Mouse (Mus musculus) ES-Bruce4 (cell line): ENCODE data around the gene Hfe. TPM values are rescaled to one million over a fixed set of nuclear protein-coding genes. Genes with fewer than 3 reads are reported as not detected.
"Not testable (repeated sequence)": the region's sequence is repeated elsewhere in the genome, so short reads cannot be mapped to it uniquely, and the experiment has no call there.

Experiments
- H3K27ac ChIP-seq: 2 replicates; pipeline ENCODE4 v1.5.1; 2012; ENCODE audit warnings: low read length, inconsistent platforms; ENCODE audit not compliant: insufficient read depth
- H3K27me3 ChIP-seq: 2 replicates; pipeline ENCODE4 v1.6.1; 2012; ENCODE audit warnings: mild to moderate bottlenecking, low read length, inconsistent platforms; ENCODE audit not compliant: control insufficient read depth, poor library complexity, insufficient read depth, severe bottlenecking
- H3K36me3 ChIP-seq: 2 replicates; pipeline ENCODE4 v1.6.1; 2012; ENCODE audit warnings: inconsistent platforms, mild to moderate bottlenecking, low read length, moderate library complexity; ENCODE audit not compliant: control insufficient read depth, poor library complexity, insufficient read depth, severe bottlenecking
- H3K4me1 ChIP-seq: one replicate; pipeline ENCODE4 v1.8.1; 2011; ENCODE audit warnings: low read length; ENCODE audit not compliant: control insufficient read depth, insufficient read depth
- H3K4me3 ChIP-seq: 2 replicates; pipeline ENCODE4 v1.5.1; 2011; ENCODE audit warnings: low read depth, mild to moderate bottlenecking, low read length
- H3K9ac ChIP-seq: 2 replicates; pipeline ENCODE4 v1.6.1; 2012; ENCODE audit warnings: low read depth, mild to moderate bottlenecking, inconsistent platforms; ENCODE audit not compliant: poor library complexity, severe bottlenecking
- H3K9me3 ChIP-seq: replicated peaks from 2 replicates; pipeline ENCODE4 v1.6.1; 2012; ENCODE audit warnings: mild to moderate bottlenecking, low read length, inconsistent platforms; ENCODE audit not compliant: control insufficient read depth, poor library complexity, insufficient read depth, severe bottlenecking
- CTCF ChIP-seq: IDR thresholded peaks from one replicate; pipeline ENCODE4 v1.8.1; 2011; ENCODE audit warnings: low read depth, low read length
- EP300 ChIP-seq: IDR thresholded peaks from 2 replicates; pipeline ENCODE4 v1.6.1; 2011; ENCODE audit warnings: low read depth, low read length; ENCODE audit not compliant: insufficient read depth
- POLR2A ChIP-seq: IDR thresholded peaks from one replicate; pipeline ENCODE4 v1.8.1; 2011; ENCODE audit warnings: low read length; ENCODE audit not compliant: insufficient read depth
- polyA plus RNA-seq: library from polyadenylated mRNA; stranded (reverse); fragments of >200 nt; gene quantifications from 2 replicates; pipeline ENCODE4 v1.2.4, GENCODE M21; 2011; ENCODE audit warnings: low read depth; ENCODE audit not compliant: missing spikeins, insufficient read depth, insufficient read length

Gene Hfe
- polyA plus RNA-seq, 1 experiment: not detected

DNA sequence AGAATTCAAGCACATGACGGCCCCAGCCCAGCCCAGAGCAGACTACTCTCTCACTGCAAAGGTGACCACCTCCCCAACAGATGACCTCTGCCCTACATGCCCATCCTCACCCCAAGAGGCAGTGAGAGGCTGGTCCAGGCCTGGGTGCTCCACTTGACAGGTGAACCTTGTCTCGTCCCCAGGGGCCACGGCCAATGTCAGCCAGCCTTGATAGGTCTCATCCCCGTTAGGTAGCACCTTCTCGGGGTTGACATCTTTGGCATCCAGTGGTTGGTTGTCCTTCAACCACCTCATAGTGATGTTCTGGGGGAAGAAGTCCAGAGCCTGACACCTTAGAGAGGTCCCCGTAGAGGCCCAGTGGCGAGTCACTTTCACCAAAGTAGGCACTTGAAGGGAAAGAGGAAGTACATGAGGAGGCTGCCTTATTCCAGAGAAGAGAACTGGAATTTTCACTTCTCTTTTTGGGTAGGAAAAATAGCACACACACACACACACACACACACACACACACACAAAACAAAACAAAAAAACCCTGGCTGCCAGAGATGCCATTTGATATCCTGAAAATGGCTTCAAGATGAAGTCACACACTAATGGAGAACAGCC is 4.8 kb downstream of the Hfe start:
- Histone ChIP-seq H3K27me3 (peaks cover 4% of the 10 kb centered on the region; the same call in 1 of the 2 replicates), H3K36me3 (no peaks in the 10 kb centered on the region), H3K4me3 (no peak overlapping the region), H3K9me3 (no peaks in the 10 kb centered on the region), H3K4me1 (no peaks in the 10 kb centered on the region), H3K9ac (no peak overlapping the region), H3K27ac (no peak overlapping the region)
- TF ChIP-seq EP300 (no peak), CTCF (no peak), POLR2A (no peak)

DNA sequence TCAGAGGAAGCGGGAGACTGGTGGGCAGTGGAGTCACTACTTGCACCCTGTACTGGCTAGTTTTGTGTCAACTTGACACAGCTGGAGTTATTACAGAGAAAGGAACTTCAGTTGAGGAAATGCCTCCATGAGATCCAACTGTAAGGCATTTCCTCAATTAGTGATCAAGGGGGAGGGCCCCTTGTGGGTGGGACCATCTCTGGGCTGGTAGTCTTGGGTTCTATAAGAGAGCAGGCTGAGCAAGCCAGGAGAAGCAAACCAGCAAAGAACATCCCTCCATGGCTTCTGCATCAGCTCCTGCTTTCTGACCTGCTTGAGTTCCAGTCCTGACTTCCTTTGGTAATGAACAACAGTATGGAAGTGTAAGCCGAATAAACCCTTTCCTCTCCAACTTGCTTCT is 7.9 kb downstream of the Hfe start:
- H3K36me3 ChIP-seq, H3K4me3 ChIP-seq, H3K9me3 ChIP-seq, H3K27me3 ChIP-seq, H3K9ac ChIP-seq, H3K4me1 ChIP-seq, H3K27ac ChIP-seq: not testable (repeated sequence)

DNA sequence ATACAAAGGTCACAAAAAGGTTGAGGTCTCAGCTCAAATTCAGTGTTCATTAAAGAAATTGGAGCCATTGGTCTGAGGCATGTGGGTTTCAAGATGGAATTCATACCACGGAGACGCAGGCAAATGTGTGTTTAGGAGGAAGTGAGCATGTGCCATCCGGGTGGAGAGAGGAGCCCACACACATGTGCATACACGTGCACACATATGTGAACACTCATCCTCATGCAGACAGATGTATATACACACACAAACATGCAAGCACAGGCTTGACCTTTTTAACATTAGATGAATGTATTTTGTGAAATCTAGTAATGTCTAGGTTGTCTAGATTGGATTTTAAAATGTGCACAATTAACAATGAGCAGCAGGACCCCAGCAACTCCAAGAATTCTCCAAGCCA is 8.4 kb downstream of the Hfe start:
- Histone ChIP-seq H3K9ac (no peak overlapping the region), H3K4me1 (no peaks in the 10 kb centered on the region), H3K27ac (no peak overlapping the region), H3K9me3 (no peaks in the 10 kb centered on the region), H3K4me3 (no peak overlapping the region), H3K36me3 (no peaks in the 10 kb centered on the region), H3K27me3 (no peaks in the 10 kb centered on the region)
- TF ChIP-seq EP300: no peak
- TF ChIP-seq CTCF: no peak
- no peak for TF ChIP-seq POLR2A

GRCm38 (mm10) chr13:23700786-23701520 is 9.7 kb downstream of the Hfe start:
- H3K4me1 ChIP-seq: no peaks in the 10 kb centered on the region
- no peaks in the 10 kb centered on the region for H3K27me3 ChIP-seq
- no peaks in the 10 kb centered on the region for H3K36me3 ChIP-seq
- no peak overlapping the region for H3K27ac ChIP-seq
- H3K9me3 ChIP-seq: no peaks in the 10 kb centered on the region
- H3K9ac ChIP-seq: no peak overlapping the region
- TF ChIP-seq POLR2A: no peak
- peak; percentile 47 for TF ChIP-seq CTCF
- H3K4me3 ChIP-seq: no peak overlapping the region

GRCm38 (mm10) chr13:23699767-23700166 is 10.9 kb downstream of the Hfe start:
- Histone ChIP-seq H3K4me3 (no peak overlapping the region), H3K27ac (no peak overlapping the region), H3K27me3 (no peaks in the 10 kb centered on the region), H3K9me3 (no peaks in the 10 kb centered on the region), H3K4me1 (no peaks in the 10 kb centered on the region), H3K36me3 (no peaks in the 10 kb centered on the region), H3K9ac (no peak overlapping the region)
- TF ChIP-seq POLR2A (no peak), CTCF (no peak), EP300 (no peak)

GRCm38 (mm10) chr13:23698996-23699395 is 11.7 kb downstream of the Hfe start:
- no peaks in the 10 kb centered on the region for H3K27me3 ChIP-seq
- H3K4me3 ChIP-seq: no peak overlapping the region
- H3K9ac ChIP-seq: peak overlapping the region; percentile 40
- no peaks in the 10 kb centered on the region for H3K4me1 ChIP-seq
- TF ChIP-seq EP300 (no peak), POLR2A (no peak), CTCF (no peak)
- no peaks in the 10 kb centered on the region for H3K36me3 ChIP-seq
- no peaks in the 10 kb centered on the region for H3K9me3 ChIP-seq
- H3K27ac ChIP-seq: no peak overlapping the region
